Mouse (Mus musculus) heart, postnatal 10 days (tissue): Measurements from ENCODE around the gene Clrn3. TPM values are rescaled to one million over a fixed set of nuclear protein-coding genes. Genes with fewer than 3 reads are reported as not detected.

Source experiments
- microRNA-seq, 2 experiments: library from miRNA; unstranded; fragments of <30 nt; microRNA quantifications; one replicate each; pipeline ENCODE4 v1.2.0; 2022
- total RNA-seq, 2 experiments: library from RNA; stranded (reverse); gene quantifications; 2 replicates each; pipeline ENCODE4 v1.2.3; 2021

Gene Clrn3
- total RNA-seq, 2 experiments from 2014 or later = not detected

Small RNA genes lying within 50 kb of the gene (microRNA-seq; reads per million reads assigned to microRNA genes)
- 0 reads per million in 2 experiments for gene Mir1962

Other genes starting within 250 kb of the Clrn3 start
- not detected for gene Foxi2, start 118.3 kb downstream of the Clrn3 start, total RNA-seq
- 1 to 10 TPM; 5.0 to 6.1 TPM for gene Ptpre, start 8.8 kb upstream of the Clrn3 start, total RNA-seq
- 10 to 100 TPM; 33.3 to 39.2 TPM for gene Mki67, start 187.7 kb upstream of the Clrn3 start, total RNA-seq